Mouse (Mus musculus) MEL (cell line): ENCODE measurements at regions not wholly inside any gene's neighbourhood (a gene's known extent, or its start where the extent isn't known, plus 50 kb on each side); places are given as distances from the start of the nearest gene placed in this dataset.

Experiments used
- DNase-seq: peaks from one replicate; pipeline ENCODE4 v3.0.0; 2011; ENCODE audit warnings: low read depth, low spot score
- H3K27ac ChIP-seq: 2 replicates; pipeline ENCODE4 v1.5.1; 2012; ENCODE audit warnings: low read depth, mild to moderate bottlenecking, control low read depth, low read length, moderate library complexity; ENCODE audit not compliant: control insufficient read depth
- H3K27me3 ChIP-seq, 2 experiments: fragments of 150-350 bp in 1 of 2; sonication (generic) in 1 of 2; 2 replicates each; pipeline ENCODE4 v1.6.1; 2012; ENCODE audit warnings: low read length in 2 of 2, mild to moderate bottlenecking in 2 of 2, improper control_type of control experiment in 1 of 2, moderate library complexity in 1 of 2; ENCODE audit not compliant: insufficient read depth in 2 of 2, control insufficient read depth in 1 of 2
- H3K36me3 ChIP-seq, 2 experiments: 2 replicates each; pipeline ENCODE4 v1.6.1; 2012 to 2014; ENCODE audit warnings: low read length in 2 of 2, improper control_type of control experiment in 1 of 2, inconsistent platforms in 1 of 2, mild to moderate bottlenecking in 1 of 2; ENCODE audit not compliant: insufficient read depth in 2 of 2, control insufficient read depth in 1 of 2
- H3K4me1 ChIP-seq, 2 experiments: fragments of 150-350 bp in 1 of 2; sonication (generic) in 1 of 2; 2 replicates each; pipeline ENCODE4 v1.6.1; 2012; ENCODE audit warnings: low read length in 2 of 2, improper control_type of control experiment in 1 of 2, mild to moderate bottlenecking in 1 of 2; ENCODE audit not compliant: insufficient read depth in 2 of 2, control insufficient read depth in 1 of 2
- H3K4me3 ChIP-seq, 2 experiments: fragments of 150-350 bp in 1 of 2; sonication (generic) in 1 of 2; 2 replicates each; pipeline ENCODE4 v1.5.1; 2012; ENCODE audit warnings: low read depth in 2 of 2, low read length in 2 of 2, mild to moderate bottlenecking in 2 of 2, moderate library complexity in 2 of 2, control low read depth in 1 of 2, improper control_type of control experiment in 1 of 2; ENCODE audit not compliant: control insufficient read depth in 1 of 2, insufficient read depth in 1 of 2
- H3K79me2 ChIP-seq: 2 replicates; pipeline ENCODE4 v1.6.1; 2012; ENCODE audit warnings: mild to moderate bottlenecking, low read length, moderate library complexity; ENCODE audit not compliant: control insufficient read depth, poor library complexity, insufficient read depth
- H3K9ac ChIP-seq: 2 replicates; pipeline ENCODE4 v1.6.1; 2012; ENCODE audit warnings: low read depth, mild to moderate bottlenecking, control low read depth, low read length, moderate library complexity; ENCODE audit not compliant: control insufficient read depth, poor library complexity, severe bottlenecking
- H3K9me3 ChIP-seq: fragments of 150-350 bp; sonication (generic); replicated peaks from 2 replicates; pipeline ENCODE4 v1.6.1; 2012; ENCODE audit warnings: mild to moderate bottlenecking, low read length, improper control_type of control experiment, moderate library complexity; ENCODE audit not compliant: insufficient read depth
- CHD2 ChIP-seq: IDR thresholded peaks from 2 replicates; pipeline ENCODE4 v1.6.1; 2011; ENCODE audit warnings: low read length, improper control_type of control experiment
- E2F4 ChIP-seq: IDR thresholded peaks from 2 replicates; pipeline ENCODE4 v1.6.1; 2011; ENCODE audit warnings: low read depth, low read length, improper control_type of control experiment, borderline replicate concordance
- EP300 ChIP-seq, 2 experiments: IDR thresholded peaks; 2 replicates each; pipeline ENCODE4 v1.6.1; 2011; ENCODE audit warnings: improper control_type of control experiment in 2 of 2, low read length in 2 of 2, low read depth in 1 of 2, mild to moderate bottlenecking in 1 of 2
- GABPA ChIP-seq: IDR thresholded peaks from 2 replicates; pipeline ENCODE4 v1.6.1; 2012; ENCODE audit warnings: low read depth, mild to moderate bottlenecking, inconsistent platforms, low read length, improper control_type of control experiment, moderate library complexity
- GATA1 ChIP-seq: IDR thresholded peaks from 2 replicates; pipeline ENCODE4 v1.6.1; 2011; ENCODE audit warnings: low read depth, low read length, improper control_type of control experiment
- MAFK ChIP-seq: IDR thresholded peaks from 2 replicates; pipeline ENCODE4 v1.6.1; 2011; ENCODE audit warnings: low read depth, mild to moderate bottlenecking, low read length, improper control_type of control experiment, borderline replicate concordance
- MAZ ChIP-seq: IDR thresholded peaks from 2 replicates; pipeline ENCODE4 v1.6.1; 2012; ENCODE audit warnings: low read depth, mild to moderate bottlenecking, inconsistent platforms, low read length, improper control_type of control experiment
- MYB ChIP-seq: IDR thresholded peaks from 2 replicates; pipeline ENCODE4 v1.6.1; 2011; ENCODE audit warnings: mild to moderate bottlenecking, low read depth, low read length, improper control_type of control experiment
- NRF1 ChIP-seq: IDR thresholded peaks from 2 replicates; pipeline ENCODE4 v1.6.1; 2014; ENCODE audit warnings: low read depth, mild to moderate bottlenecking, inconsistent platforms, low read length, improper control_type of control experiment, moderate library complexity; ENCODE audit not compliant: poor library complexity, insufficient read depth, severe bottlenecking
- RCOR1 ChIP-seq: IDR thresholded peaks from 2 replicates; pipeline ENCODE4 v1.6.1; 2012; ENCODE audit warnings: low read depth, mild to moderate bottlenecking, inconsistent platforms, low read length, improper control_type of control experiment
- SIN3A ChIP-seq: IDR thresholded peaks from 2 replicates; pipeline ENCODE4 v1.6.1; 2012; ENCODE audit warnings: low read length, improper control_type of control experiment, inconsistent platforms
- TAL1 ChIP-seq: IDR thresholded peaks from 2 replicates; pipeline ENCODE4 v1.6.1; 2012; ENCODE audit warnings: mild to moderate bottlenecking, inconsistent platforms, low read length, moderate library complexity, mixed read lengths
- ZC3H11A ChIP-seq: IDR thresholded peaks from 2 replicates; pipeline ENCODE4 v1.6.1; 2012; ENCODE audit warnings: low read depth, mild to moderate bottlenecking, inconsistent platforms, low read length, improper control_type of control experiment
- ZKSCAN1 ChIP-seq: IDR thresholded peaks from 2 replicates; pipeline ENCODE4 v1.6.1; 2012; ENCODE audit warnings: low read depth, mild to moderate bottlenecking, inconsistent platforms, low read length, improper control_type of control experiment, moderate library complexity
- ZMIZ1 ChIP-seq: IDR thresholded peaks from 2 replicates; pipeline ENCODE4 v1.6.1; 2012; ENCODE audit warnings: low read depth, mild to moderate bottlenecking, inconsistent platforms, low read length, improper control_type of control experiment, moderate library complexity

DNA sequence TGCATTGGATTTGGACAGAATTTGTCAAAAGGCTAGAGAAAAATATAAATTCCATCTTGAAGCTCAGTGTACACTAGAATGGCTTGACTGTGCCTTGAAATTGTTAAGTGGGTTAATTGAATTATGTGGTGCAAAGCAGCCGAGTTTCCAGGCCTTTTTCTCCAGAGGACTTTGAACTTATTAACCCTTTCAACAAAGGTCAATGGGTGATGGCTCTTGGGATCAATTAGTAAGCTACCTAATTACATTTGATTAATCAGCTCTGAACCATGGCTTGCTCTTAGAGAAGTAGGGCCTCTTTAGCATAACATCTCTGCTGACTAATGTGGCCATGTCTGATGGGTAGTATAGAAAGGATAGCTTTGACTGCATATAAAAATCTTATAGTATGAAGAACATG is 3352.8 kb upstream of the Lrrc6 start:
- TF ChIP-seq ZC3H11A: no peak
- no peak for TF ChIP-seq ZKSCAN1
- no peaks in the 10 kb centered on the region for H3K79me2 ChIP-seq
- H3K9me3 ChIP-seq: no peaks in the 10 kb centered on the region
- no peaks in the 10 kb centered on the region for H3K27me3 ChIP-seq
- H3K9ac ChIP-seq: no peak overlapping the region
- H3K36me3 ChIP-seq: no peaks in the 10 kb centered on the region
- no peaks in the 10 kb centered on the region for H3K4me1 ChIP-seq
- no peak for DNase-seq
- no peak overlapping the region for H3K4me3 ChIP-seq
- no peak overlapping the region for H3K27ac ChIP-seq

DNA sequence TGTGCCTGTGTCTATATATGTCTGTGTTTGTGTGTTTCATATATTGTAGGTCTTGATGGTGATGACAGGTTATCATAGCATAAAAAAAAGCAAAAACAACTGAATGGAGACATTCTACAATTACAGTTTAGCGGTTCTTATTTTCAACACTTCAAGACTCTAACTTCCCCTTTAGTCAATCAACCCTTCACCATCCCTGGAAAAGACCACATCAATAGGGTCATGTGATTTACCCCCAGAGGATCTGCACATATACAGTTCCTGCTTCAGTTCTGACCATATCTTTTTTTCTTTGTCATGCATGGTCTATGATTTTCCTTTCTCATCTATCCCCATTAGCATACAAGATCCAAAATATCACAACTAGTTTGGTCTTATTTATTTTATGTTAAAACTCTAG is 3348.9 kb upstream of the Lrrc6 start:
- H3K27ac ChIP-seq: no peak overlapping the region
- H3K36me3 ChIP-seq: no peaks in the 10 kb centered on the region
- H3K79me2 ChIP-seq: no peaks in the 10 kb centered on the region
- TF ChIP-seq ZKSCAN1 (no peak), GATA1 (no peak), TAL1 (no peak), RCOR1 (no peak), CHD2 (no peak), MAFK (no peak), ZMIZ1 (no peak), E2F4 (no peak), NRF1 (no peak), GABPA (no peak), MAZ (no peak), SIN3A (no peak), ZC3H11A (no peak), EP300 (IDR thresholded peaks at IDR 0.05; ENCODE audit: low read depth in 1 of 2, low read length in 2 of 2) (no peak), MYB (no peak)
- H3K4me3 ChIP-seq: no peak overlapping the region
- no peaks in the 10 kb centered on the region for H3K4me1 ChIP-seq
- H3K9ac ChIP-seq: no peak overlapping the region
- no peaks in the 10 kb centered on the region for H3K27me3 ChIP-seq
- DNase-seq: no peak
- H3K9me3 ChIP-seq: no peaks in the 10 kb centered on the region
